Mouse (Mus musculus) right cerebral cortex, postnatal 4 days (tissue): ENCODE data around the gene Etfdh.
"Not testable (repeated sequence)": the region's sequence is repeated elsewhere in the genome, so short reads cannot be mapped to it uniquely, and the experiment has no call there.

Source experiments
- DNase-seq: peaks from one replicate; pipeline ENCODE4 v3.0.0-alpha.2; 2022

Gene Etfdh

GRCm38 (mm10) chr3:79576865-79577264 lies 52.4 kb downstream of the Etfdh start:
- no peak for DNase-seq

- DNase-seq: no peak
These were observed 52.9 kb downstream of the Etfdh start for GRCm38 (mm10) chr3:79576468-79576816.

- DNase-seq: peak; percentile 32
These were observed 53.5 kb downstream of the Etfdh start for GRCm38 (mm10) chr3:79575576-79576467.

GRCm38 (mm10) chr3:79574336-79574735 lies 55.0 kb downstream of the Etfdh start:
- no peak for DNase-seq

- not testable (repeated sequence) for DNase-seq
These were observed 55.9 kb downstream of the Etfdh start for GRCm38 (mm10) chr3:79573376-79573775.

GRCm38 (mm10) chr3:79572399-79572798 lies 56.9 kb downstream of the Etfdh start:
- no peak for DNase-seq

- DNase-seq: no peak
These were observed 60.0 kb downstream of the Etfdh start for GRCm38 (mm10) chr3:79569351-79569681.

GRCm38 (mm10) chr3:79568629-79569350 lies 60.5 kb downstream of the Etfdh start:
- DNase-seq: no peak

- peak; percentile 88 for DNase-seq
These were observed 61.5 kb downstream of the Etfdh start, which contains the start of gene Fnip2 for GRCm38 (mm10) chr3:79567703-79568362. Fnip2 (minus strand) TSS chr3:79567796.

GRCm38 (mm10) chr3:79566716-79567691 lies 62.3 kb downstream of the Etfdh start:
- peak; percentile 44 for DNase-seq

- DNase-seq: no peak
These were observed 64.3 kb downstream of the Etfdh start for GRCm38 (mm10) chr3:79564875-79565606.

- no peak for DNase-seq
These were observed 65.8 kb downstream of the Etfdh start for GRCm38 (mm10) chr3:79563511-79563910.

GRCm38 (mm10) chr3:79561784-79562715 lies 67.2 kb downstream of the Etfdh start:
- no peak for DNase-seq

- no peak for DNase-seq
These were observed 68.7 kb downstream of the Etfdh start for GRCm38 (mm10) chr3:79560555-79560954.

- no peak for DNase-seq
These were observed 69.6 kb downstream of the Etfdh start for GRCm38 (mm10) chr3:79559773-79560045.

- DNase-seq: peak; percentile 51
These were observed 70.1 kb downstream of the Etfdh start for GRCm38 (mm10) chr3:79559021-79559772.

- no peak for DNase-seq
These were observed 74.2 kb downstream of the Etfdh start for GRCm38 (mm10) chr3:79555061-79555460.
